Mouse (Mus musculus): ENCODE measurements around the gene Pdia4. TPM values are rescaled to one million over a fixed set of nuclear protein-coding genes. Genes with fewer than 3 reads are reported as not detected.
A peak's percentile ranks its signal among the peaks of the same experiment; 100 is the strongest.
"Not testable (repeated sequence)": the region's sequence is repeated elsewhere in the genome, so short reads cannot be mapped to it uniquely, and the experiment has no call there.

Pdia4 gene
- total RNA-seq, 4 experiments from 2014 or later: 98.3 to 114 (median 107) TPM

GRCm38 (mm10) chr6:47757849-47758248 lies 55.4 kb downstream of the Pdia4 start:
- peak; percentile 90 for DNase-seq

GRCm38 (mm10) chr6:47757429-47757828 lies 55.8 kb downstream of the Pdia4 start:
- not testable (repeated sequence) for DNase-seq

- not testable (repeated sequence) for DNase-seq
Measured at GRCm38 (mm10) chr6:47753144-47753543, 60.1 kb downstream of the Pdia4 start.

- peak; percentile 90 for DNase-seq
Measured at GRCm38 (mm10) chr6:47748306-47748705, 64.9 kb downstream of the Pdia4 start.

GRCm38 (mm10) chr6:47747886-47748285 lies 65.3 kb downstream of the Pdia4 start:
- not testable (repeated sequence) for DNase-seq

Small RNA genes lying within 50 kb of the gene (microRNA-seq; reads per million reads assigned to microRNA genes)
- gene Mir704: 0.34 to 0.88 reads per million in 2 experiments

Other genes starting within 250 kb of the Pdia4 start
- gene Ezh2, start 218.1 kb downstream of the Pdia4 start, total RNA-seq (2022): 10 to 100 TPM in 3 of 4 experiments, 1 to 10 TPM in 1; 7.6 to 16.1 (median 12.4) TPM
- gene Zfp786, start 17.4 kb upstream of the Pdia4 start, total RNA-seq (2022): 1 to 10 TPM; 1.0 to 1.8 (median 1.5) TPM
- 10 to 100 TPM; 15.0 to 19.0 (median 17.3) TPM for gene Zfp398, start 22.2 kb upstream of the Pdia4 start, total RNA-seq (2022)
- gene Zfp282, start 63.8 kb upstream of the Pdia4 start, total RNA-seq (2022): 10 to 100 TPM in 1 of 4 experiments, 1 to 10 TPM in 3; 9.4 to 13.3 (median 9.7) TPM
- gene Zfp212, start 107.0 kb upstream of the Pdia4 start, total RNA-seq (2022): 10 to 100 TPM; 17.0 to 25.4 (median 19.0) TPM
- gene Zfp956, start 140.0 kb upstream of the Pdia4 start, total RNA-seq (2022): 10 to 100 TPM in 2 of 4 experiments, 1 to 10 TPM in 2; 7.6 to 16.1 (median 11.7) TPM
- 10 to 100 TPM; 23.9 to 31.1 (median 27.5) TPM for gene Zfp777, start 235.5 kb upstream of the Pdia4 start, total RNA-seq (2022)

Data from adrenal gland, adult 8-10 months (tissue).